Mouse (Mus musculus): ENCODE data around the gene Abhd8.

Abhd8 gene

GRCm38 (mm10) chr8:71463188-71464033 lies at the start of gene Abhd8:
Gene Abhd8, minus strand, starts transcription at chr8:71463655.
- DNase-seq = peak; percentile 97 to 99

GRCm38 (mm10) chr8:71511644-71512043 lies 48.2 kb upstream of the Abhd8 start, which contains the start of gene Plvap:
Gene Plvap, minus strand, starts transcription at chr8:71511752.
- DNase-seq = no peak

- DNase-seq = no peak
Measured at GRCm38 (mm10) chr8:71509316-71509715, 45.9 kb upstream of the Abhd8 start.

- DNase-seq = peak; percentile 47 to 60
Measured at GRCm38 (mm10) chr8:71507589-71508104, 44.2 kb upstream of the Abhd8 start.

- no peak for DNase-seq
Measured at GRCm38 (mm10) chr8:71505979-71506378, 42.5 kb upstream of the Abhd8 start.

GRCm38 (mm10) chr8:71505326-71505725 lies 41.9 kb upstream of the Abhd8 start:
- no peak for DNase-seq

- DNase-seq = no peak
Measured at GRCm38 (mm10) chr8:71504349-71504748, 40.9 kb upstream of the Abhd8 start.

- DNase-seq = no peak
Measured at GRCm38 (mm10) chr8:71498816-71499690, 35.6 kb upstream of the Abhd8 start.

GRCm38 (mm10) chr8:71497881-71498501 lies 34.5 kb upstream of the Abhd8 start:
- no peak for DNase-seq

- DNase-seq = no peak
Measured at GRCm38 (mm10) chr8:71497077-71497645, 33.7 kb upstream of the Abhd8 start.

- no peak for DNase-seq
Measured at GRCm38 (mm10) chr8:71496481-71496880, 33.0 kb upstream of the Abhd8 start.

GRCm38 (mm10) chr8:71495811-71496210 lies 32.4 kb upstream of the Abhd8 start:
- no peak for DNase-seq

- peak; percentile 76 to 77 for DNase-seq
Measured at GRCm38 (mm10) chr8:71495039-71495438, 31.6 kb upstream of the Abhd8 start.

- DNase-seq = peak; percentile 86
Measured at GRCm38 (mm10) chr8:71488454-71488853, 25.0 kb upstream of the Abhd8 start.

- peak; percentile 80 to 83 for DNase-seq
Measured at GRCm38 (mm10) chr8:71487691-71488445, 24.4 kb upstream of the Abhd8 start, which contains the start of gene Gtpbp3. Gene Gtpbp3, plus strand, starts transcription at chr8:71488103.

GRCm38 (mm10) chr8:71486136-71486529 lies 22.7 kb upstream of the Abhd8 start:
- DNase-seq = no peak

GRCm38 (mm10) chr8:71485142-71486135 lies 22.0 kb upstream of the Abhd8 start, which contains the start of gene Ano8:
Gene Ano8, minus strand, starts transcription at chr8:71485963.
- DNase-seq = peak; percentile 79 to 83

GRCm38 (mm10) chr8:71484736-71485135 lies 21.3 kb upstream of the Abhd8 start:
- peak in 1 of 2 experiments; percentile 19 for DNase-seq

- peak; percentile 56 for DNase-seq
Measured at GRCm38 (mm10) chr8:71483932-71484331, 20.5 kb upstream of the Abhd8 start.

- no peak for DNase-seq
Measured at GRCm38 (mm10) chr8:71478943-71479342, 15.5 kb upstream of the Abhd8 start.

All from thymus, postnatal 36 days (tissue).